Mouse (Mus musculus) G1E (cell line): ENCODE measurements around the gene Fam20c. TPM values are rescaled to one million over a fixed set of nuclear protein-coding genes. Genes with fewer than 3 reads are reported as not detected.

Source experiments
- ATAC-seq: 2 replicates; pipeline ENCODE4 v1.8.0; 2016; ENCODE audit warnings: mild to moderate bottlenecking; ENCODE audit not compliant: insufficient number of reproducible peaks, poor library complexity, low FRiP score, severe bottlenecking; ENCODE audit errors: extremely low read depth
- DNase-seq: peaks from one replicate; pipeline ENCODE4 v3.0.0; 2012; ENCODE audit warnings: low spot score
- H3K27me3 ChIP-seq: 2 replicates; pipeline ENCODE4 v1.6.1; 2012; ENCODE audit warnings: mild to moderate bottlenecking, low read length, inconsistent platforms; ENCODE audit not compliant: insufficient read depth
- H3K36me3 ChIP-seq: replicated peaks from 2 replicates; pipeline ENCODE3; 2012; ENCODE audit warnings: mild to moderate bottlenecking, inconsistent platforms
- H3K4me1 ChIP-seq: 2 replicates; pipeline ENCODE4 v1.6.1; 2012; ENCODE audit warnings: low read depth, low read length, inconsistent platforms, mixed read lengths; ENCODE audit not compliant: insufficient read depth
- H3K4me3 ChIP-seq: 2 replicates; pipeline ENCODE4 v1.5.1; 2012; ENCODE audit warnings: low read depth, mild to moderate bottlenecking, inconsistent platforms, low read length, moderate library complexity, mixed read lengths
- H3K9me3 ChIP-seq: replicated peaks from 2 replicates; pipeline ENCODE4 v1.6.1; 2012; ENCODE audit warnings: inconsistent platforms
- CTCF ChIP-seq: IDR thresholded peaks from 2 replicates; pipeline ENCODE4 v1.5.1; 2012; ENCODE audit warnings: low read depth, low read length, inconsistent platforms, mixed read lengths
- GATA1 ChIP-seq: IDR thresholded peaks from 2 replicates; pipeline ENCODE4 v1.6.1; 2012; ENCODE audit warnings: borderline replicate concordance, low read length, inconsistent platforms, mixed read lengths
- GATA2 ChIP-seq: IDR thresholded peaks from 2 replicates; pipeline ENCODE4 v1.6.1; 2012; ENCODE audit warnings: low read depth, low read length, inconsistent platforms, borderline replicate concordance
- POLR2AphosphoS5 ChIP-seq: IDR thresholded peaks from 2 replicates; pipeline ENCODE4 v1.6.1; 2012; ENCODE audit warnings: low read depth, low read length, inconsistent platforms; ENCODE audit not compliant: insufficient replicate concordance
- TAL1 ChIP-seq: conservative IDR thresholded peaks from 2 replicates; pipeline ENCODE4 v1.6.1; 2012; ENCODE audit warnings: low read depth, low read length, inconsistent platforms, mixed read lengths
- polyA plus RNA-seq: library from polyadenylated mRNA; stranded (reverse); fragments of >175 nt; gene quantifications from 2 replicates; pipeline ENCODE4 v1.2.3, GENCODE M21; 2012
- total RNA-seq, 2 experiments: library from RNA; stranded (forward) in 1 of 2; stranded (reverse) in 1 of 2; fragments of 200-1000 nt in 1 of 2; fragments of >200 nt in 1 of 2; fragmentation: Nextera tagmentation in 1 of 2; gene quantifications; 2 replicates each; pipeline ENCODE4 v1.2.3; 2014 to 2017

The Fam20c gene
- total and polyA plus RNA-seq, 3 experiments = 0.11 TPM; not detected in 2

DNA sequence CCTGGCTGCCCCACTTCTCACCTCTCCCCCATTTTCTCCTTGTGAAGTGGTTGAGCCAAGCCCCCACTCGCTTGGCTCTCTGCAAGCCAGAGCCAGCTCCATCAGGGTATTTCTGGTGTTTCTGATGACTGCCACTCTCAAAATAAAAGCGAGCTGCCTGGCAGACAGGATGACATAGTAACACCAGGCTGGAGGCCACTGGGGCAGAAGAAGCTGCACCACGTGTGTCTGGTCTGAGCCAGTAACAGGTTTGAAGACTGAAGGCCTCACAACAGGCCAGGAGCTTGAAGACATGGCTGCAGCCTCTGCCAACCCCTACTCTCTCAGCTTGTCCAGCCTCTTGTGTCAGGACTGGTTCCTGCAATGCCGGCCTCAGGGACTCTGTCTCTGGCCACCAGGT, 8.0 kb downstream of the Fam20c start:
- Histone ChIP-seq H3K27me3 (no peaks in the 10 kb centered on the region), H3K4me3 (no peak overlapping the region), H3K36me3 (no peaks in the 10 kb centered on the region), H3K4me1 (no peaks in the 10 kb centered on the region), H3K9me3 (no peaks in the 10 kb centered on the region)
- DNase-seq (no peak), ATAC-seq (no peak)
- no peak for TF ChIP-seq TAL1
- TF ChIP-seq CTCF = no peak
- no peak for TF ChIP-seq GATA2
- no peak for TF ChIP-seq GATA1

DNA sequence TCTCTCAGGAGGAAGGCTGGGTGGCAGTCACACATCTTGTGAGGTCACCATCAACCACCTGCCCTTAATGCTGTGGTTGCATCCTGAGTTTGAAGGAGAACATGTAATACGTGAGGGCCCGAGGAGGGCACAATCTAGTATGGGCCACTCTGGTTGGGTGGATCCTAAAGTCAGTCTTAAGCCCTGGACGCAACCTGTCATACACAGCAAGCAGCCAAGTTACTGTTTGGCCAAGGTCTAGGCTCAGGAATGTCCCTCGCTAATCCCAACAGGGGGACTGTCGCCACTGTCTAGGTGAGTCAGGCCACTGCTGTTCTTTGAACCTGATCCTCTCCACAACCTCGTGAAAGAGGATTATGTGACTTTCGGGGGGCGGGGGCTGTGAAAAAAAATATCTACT, 10.3 kb downstream of the Fam20c start:
- no peaks in the 10 kb centered on the region for H3K9me3 ChIP-seq
- DNase-seq (no peak), ATAC-seq (no peak)
- H3K4me3 ChIP-seq = no peak overlapping the region
- H3K36me3 ChIP-seq = no peaks in the 10 kb centered on the region
- H3K27me3 ChIP-seq = 0 out of 2 replicates have a peak, but pooled peaks cover 2% of the 10 kb centered on the region
- TF ChIP-seq GATA2 (no peak), TAL1 (no peak), CTCF (no peak), GATA1 (no peak), POLR2AphosphoS5 (no peak)
- H3K4me1 ChIP-seq = no peaks in the 10 kb centered on the region

DNA sequence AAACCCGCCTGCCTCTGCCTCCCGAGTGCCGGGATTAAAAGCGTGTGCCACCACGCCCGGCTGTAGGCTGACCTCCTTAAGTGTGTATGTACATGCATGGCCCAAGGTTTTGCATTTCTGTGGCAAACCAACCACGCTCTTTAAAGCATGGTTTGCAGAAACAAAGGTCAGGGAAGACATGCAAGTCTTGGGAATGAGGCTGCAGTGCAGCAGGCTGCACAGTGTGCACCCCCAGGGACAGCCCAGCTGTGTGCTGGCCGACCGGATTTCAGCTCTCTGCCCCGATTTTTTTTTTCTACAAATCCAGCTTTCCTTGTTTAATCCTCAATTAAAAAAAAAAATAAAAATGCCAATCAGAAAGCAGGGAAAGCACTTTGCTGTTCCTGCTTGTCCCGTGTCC, 13.3 kb downstream of the Fam20c start:
- no peaks in the 10 kb centered on the region for H3K36me3 ChIP-seq
- no peaks in the 10 kb centered on the region for H3K9me3 ChIP-seq
- peaks cover 2% of the 10 kb centered on the region; the same call in 1 of the 2 replicates for H3K27me3 ChIP-seq
- H3K4me3 ChIP-seq = no peak overlapping the region
- H3K4me1 ChIP-seq = no peaks in the 10 kb centered on the region
- DNase-seq (no peak), ATAC-seq (no peak)
- TF ChIP-seq GATA1 (no peak), CTCF (no peak), GATA2 (no peak), TAL1 (no peak), POLR2AphosphoS5 (no peak)

DNA sequence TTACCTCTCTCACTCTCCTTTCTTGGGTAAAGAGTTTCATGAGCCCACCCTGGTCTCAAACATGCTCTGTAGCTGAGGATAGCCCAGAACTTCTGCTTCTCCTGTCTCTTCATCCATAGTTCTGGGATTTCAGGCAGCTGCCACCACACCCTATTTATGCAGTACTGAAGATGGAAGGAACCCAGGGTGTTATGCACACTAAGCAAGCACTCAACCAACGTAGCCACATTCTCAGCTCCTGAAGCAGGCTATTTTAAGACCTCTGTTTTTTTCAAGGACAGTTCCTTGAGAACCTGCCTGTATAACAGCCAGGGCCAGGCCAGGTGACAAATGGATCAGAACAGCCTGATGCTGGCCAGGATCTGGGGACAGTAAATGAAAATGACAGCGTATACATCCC, 14.4 kb downstream of the Fam20c start:
- Histone ChIP-seq H3K9me3 (no peaks in the 10 kb centered on the region), H3K36me3 (no peaks in the 10 kb centered on the region), H3K4me1 (no peaks in the 10 kb centered on the region), H3K27me3 (peaks cover 2% of the 10 kb centered on the region; the same call in 1 of the 2 replicates), H3K4me3 (no peak overlapping the region)
- TF ChIP-seq GATA2 (no peak), CTCF (no peak), POLR2AphosphoS5 (no peak), GATA1 (no peak), TAL1 (no peak)
- DNase-seq (no peak), ATAC-seq (no peak)

DNA sequence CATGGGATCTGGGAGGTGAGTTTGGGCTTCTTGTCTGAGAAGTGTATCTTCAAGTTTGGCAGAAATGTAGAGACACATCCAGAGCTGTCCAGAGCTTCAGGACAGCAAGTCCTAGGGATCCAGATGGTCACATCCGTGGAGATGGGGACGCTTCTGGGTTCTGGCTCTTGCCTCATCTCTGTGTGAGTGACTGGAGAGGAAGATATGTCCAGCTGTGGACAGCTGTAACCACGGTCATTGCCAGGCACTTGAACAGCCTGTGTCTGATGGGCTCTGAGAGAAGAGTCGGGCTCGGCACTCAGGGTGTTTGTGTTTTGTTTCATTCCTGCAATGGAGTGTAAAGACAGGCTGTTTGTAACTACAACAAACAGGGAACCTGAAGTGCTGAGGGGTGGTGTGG, 14.8 kb downstream of the Fam20c start:
- ATAC-seq (no peak), DNase-seq (no peak)
- Histone ChIP-seq H3K36me3 (no peaks in the 10 kb centered on the region), H3K4me3 (no peak overlapping the region), H3K9me3 (no peaks in the 10 kb centered on the region), H3K4me1 (no peaks in the 10 kb centered on the region), H3K27me3 (peaks cover 2% of the 10 kb centered on the region; the same call in 1 of the 2 replicates)
- no peak for TF ChIP-seq GATA1
- no peak for TF ChIP-seq CTCF
- no peak for TF ChIP-seq POLR2AphosphoS5
- no peak for TF ChIP-seq GATA2
- TF ChIP-seq TAL1 = no peak

DNA sequence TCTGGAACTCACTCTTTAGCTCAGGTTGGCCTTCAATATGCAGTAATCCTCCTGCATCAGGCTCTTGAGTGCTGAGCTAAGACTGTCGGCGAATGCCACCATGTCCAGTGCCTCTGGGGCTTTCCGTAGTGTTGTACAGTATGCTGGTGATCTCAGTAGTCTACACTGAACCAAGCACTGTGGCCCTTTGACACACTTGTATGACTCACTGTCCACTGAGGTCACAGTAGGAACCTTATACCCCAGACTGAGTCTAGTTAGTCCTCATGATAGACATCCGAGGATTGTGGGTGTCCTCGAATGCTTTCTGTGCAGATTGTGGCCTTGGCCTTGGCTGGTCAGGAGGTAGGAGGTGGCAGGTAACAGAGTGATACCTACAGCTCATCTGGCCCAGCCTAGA, 20.8 kb downstream of the Fam20c start:
- DNase-seq = no peak
- no peak for TF ChIP-seq CTCF
- TF ChIP-seq GATA2 = no peak
- no peak for TF ChIP-seq TAL1
- TF ChIP-seq GATA1 = no peak
- TF ChIP-seq POLR2AphosphoS5 = no peak
- H3K4me3 ChIP-seq = no peak overlapping the region
- no peak for ATAC-seq
- H3K27me3 ChIP-seq = no peaks in the 10 kb centered on the region; the same call in 1 of the 2 replicates
- no peaks in the 10 kb centered on the region for H3K36me3 ChIP-seq
- no peaks in the 10 kb centered on the region for H3K4me1 ChIP-seq
- no peaks in the 10 kb centered on the region for H3K9me3 ChIP-seq

DNA sequence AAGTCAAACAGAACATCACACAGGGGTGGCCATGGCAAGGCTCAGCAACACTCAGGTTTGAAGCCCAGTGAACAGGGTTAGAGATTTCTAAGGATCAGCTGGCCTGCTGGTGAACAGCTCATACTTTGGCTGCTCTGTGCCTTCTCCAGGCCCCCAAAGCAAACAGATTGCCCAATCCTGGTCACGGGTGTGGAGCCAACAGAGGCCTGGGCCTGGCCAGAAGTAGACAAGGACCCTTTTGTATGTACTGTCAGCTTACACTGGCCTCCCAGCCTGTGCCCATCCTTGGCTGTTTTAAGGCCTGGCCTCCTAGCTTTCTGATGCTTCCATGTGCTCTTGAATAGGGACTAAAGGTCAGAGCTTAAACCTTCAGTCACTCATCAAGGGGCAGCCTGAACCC, 22.0 kb downstream of the Fam20c start:
- H3K9me3 ChIP-seq = no peaks in the 10 kb centered on the region
- DNase-seq (no peak), ATAC-seq (no peak)
- H3K36me3 ChIP-seq = no peaks in the 10 kb centered on the region
- TF ChIP-seq CTCF (no peak), GATA2 (no peak), TAL1 (no peak), POLR2AphosphoS5 (no peak), GATA1 (no peak)
- no peak overlapping the region for H3K4me3 ChIP-seq
- no peaks in the 10 kb centered on the region for H3K27me3 ChIP-seq
- H3K4me1 ChIP-seq = no peaks in the 10 kb centered on the region
